Mouse (Mus musculus): ENCODE data around the gene H3f3b.
A peak's percentile ranks its signal among the peaks of the same experiment; 100 is the strongest.

H3f3b gene

DNA sequence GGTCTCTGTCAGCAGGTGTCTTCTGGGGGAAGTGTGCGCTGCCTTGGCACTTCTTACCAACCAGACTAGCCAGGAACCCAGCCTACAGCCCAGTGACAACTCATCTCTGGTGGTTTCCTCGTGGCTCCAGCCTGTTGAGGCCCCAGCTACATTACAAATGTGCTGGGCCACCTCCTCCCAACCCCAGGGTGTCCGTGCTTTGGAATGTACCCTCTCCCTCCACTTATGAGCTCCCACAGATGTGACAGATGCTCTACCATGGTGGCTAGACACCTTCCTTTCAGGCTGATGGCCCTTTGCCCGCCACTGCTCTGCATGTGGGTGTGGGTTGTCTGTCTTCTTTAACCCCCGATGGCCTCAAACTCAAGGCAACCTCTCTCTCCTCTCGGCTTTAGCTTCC is 26.0 kb downstream of the H3f3b start:
- DNase-seq (ENCODE audit: low spot score in 2 of 2): no peak

DNA sequence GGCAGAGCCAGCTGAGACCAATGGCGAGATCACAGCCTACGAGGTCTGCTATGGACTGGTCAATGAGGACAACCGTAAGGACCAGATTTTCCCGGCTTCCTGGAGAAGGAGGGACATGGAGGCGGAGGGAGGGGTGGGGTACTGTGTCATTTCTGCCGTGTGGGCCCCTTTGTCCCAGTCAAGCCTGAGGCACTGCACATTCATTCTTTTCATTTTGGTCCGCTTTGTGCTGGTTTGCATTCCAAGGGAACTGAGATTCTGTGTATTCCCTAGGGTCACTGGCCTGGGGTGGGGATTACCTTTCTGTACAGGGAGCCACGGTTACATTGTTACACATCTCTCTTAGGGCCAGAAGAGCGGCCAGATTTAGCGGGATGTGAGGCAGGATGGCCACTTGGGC is 27.2 kb downstream of the H3f3b start:
- DNase-seq (ENCODE audit: low spot score in 2 of 2): no peak

DNA sequence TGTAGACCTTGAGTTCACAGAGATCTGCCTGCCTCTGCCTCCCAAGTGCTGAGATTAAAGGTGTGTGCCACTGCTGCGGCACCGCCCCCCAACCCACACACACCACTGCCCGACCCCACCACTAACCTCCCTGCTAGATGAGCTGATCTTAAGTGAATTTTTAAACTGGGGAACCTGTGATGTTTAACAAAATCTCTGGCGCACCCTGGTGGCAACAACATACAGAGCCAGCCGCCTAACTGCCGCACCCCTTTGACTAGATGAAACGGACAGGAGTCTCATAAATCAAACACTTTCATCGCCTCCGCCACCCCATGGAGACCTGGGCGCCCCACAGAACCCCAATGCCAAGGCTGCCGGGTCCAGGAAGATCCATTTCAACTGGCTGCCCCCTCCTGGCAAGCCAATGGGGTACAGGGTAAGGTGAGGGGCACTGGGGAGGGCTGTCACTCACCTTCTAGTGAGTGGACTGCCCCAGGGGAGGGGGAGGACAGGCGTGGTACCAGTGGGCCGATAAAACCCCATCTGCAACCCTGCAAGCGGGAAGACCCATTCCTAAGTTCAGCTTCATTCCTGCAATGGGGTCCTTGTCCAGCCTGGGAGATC is 28.1 kb downstream of the H3f3b start:
- DNase-seq (ENCODE audit: low spot score in 2 of 2): peak; percentile 83

DNA sequence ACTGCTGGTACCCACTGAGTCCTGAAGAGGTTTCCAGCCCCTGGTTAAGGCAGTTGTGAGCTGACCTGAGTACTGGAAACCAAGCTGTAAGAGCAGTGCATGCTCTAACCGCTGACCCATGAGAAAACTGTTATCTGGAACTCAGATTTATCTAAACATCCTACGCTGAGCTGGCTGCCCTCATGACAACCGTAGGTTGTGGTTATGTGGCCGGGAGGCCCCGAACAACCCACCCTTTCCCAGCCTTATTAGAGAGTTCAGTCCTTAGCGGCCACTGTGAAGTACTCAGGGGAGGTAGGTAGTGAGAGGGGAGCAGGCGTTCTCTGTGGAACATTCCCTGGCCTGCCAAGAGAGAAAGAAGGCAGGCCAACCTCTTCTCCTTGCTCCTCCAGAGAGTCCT is 28.7 kb downstream of the H3f3b start:
- no peak for DNase-seq (ENCODE audit: low spot score in 2 of 2)

DNA sequence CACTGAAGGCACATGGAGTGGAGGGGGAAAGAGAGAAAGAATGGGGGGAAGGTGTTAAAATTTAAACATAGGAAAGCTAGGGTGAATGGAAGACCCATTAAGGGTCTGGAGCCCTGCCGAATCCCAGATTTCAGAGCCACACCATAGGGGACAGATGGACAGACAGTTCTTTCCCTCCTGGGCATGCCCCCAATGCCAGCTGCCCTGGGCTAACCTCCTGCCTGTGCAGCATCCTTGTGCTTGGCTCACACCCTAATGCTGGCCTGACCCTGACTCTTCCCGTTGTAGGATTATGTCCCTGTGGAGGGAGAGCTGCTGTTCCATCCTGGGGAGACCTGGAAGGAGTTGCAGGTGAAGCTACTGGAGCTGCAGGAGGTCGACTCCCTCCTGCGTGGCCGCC is 30.1 kb downstream of the H3f3b start:
- DNase-seq (ENCODE audit: low spot score in 2 of 2): no peak

DNA sequence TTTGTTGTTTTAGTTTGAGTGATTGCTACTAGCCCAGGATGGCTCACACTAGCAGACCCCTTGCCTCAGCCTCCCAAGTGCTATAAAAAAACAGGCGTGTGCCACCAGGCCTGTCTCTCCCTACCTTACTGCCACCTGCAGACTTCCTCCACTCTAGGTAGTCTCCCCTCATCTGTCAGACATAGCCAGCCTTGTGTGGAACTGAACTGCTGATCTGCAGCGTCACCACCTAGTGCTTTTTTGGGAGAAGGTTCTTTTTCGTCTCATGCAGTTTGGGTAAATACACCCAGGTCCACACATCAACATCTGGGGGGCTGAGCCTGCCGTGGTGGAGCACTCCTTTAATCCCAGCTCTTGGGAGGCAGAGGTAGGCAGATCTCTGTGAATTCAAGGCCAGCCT is 30.7 kb downstream of the H3f3b start:
- DNase-seq (ENCODE audit: low spot score in 2 of 2): no peak

DNA sequence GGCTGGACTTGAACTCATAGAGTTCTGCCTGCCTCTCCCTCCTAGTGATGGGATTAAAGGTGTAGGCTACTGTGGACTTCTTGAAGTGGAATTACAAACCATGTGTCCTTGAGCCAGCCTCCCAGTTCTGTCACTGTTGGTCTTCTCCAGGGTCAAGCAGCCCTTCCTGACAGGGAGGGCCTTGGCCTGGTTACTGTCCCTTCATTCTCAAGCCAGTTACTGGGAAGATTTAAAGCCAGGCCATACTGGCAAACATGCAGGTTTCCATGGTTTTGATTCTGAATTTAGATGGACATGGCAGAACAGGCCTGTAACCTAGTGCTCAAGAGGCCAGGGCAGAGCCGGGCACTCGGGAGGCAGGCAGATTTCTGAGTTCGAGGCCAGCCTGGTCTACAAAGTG is 32.5 kb downstream of the H3f3b start:
- DNase-seq (ENCODE audit: low spot score in 2 of 2): no peak

DNA sequence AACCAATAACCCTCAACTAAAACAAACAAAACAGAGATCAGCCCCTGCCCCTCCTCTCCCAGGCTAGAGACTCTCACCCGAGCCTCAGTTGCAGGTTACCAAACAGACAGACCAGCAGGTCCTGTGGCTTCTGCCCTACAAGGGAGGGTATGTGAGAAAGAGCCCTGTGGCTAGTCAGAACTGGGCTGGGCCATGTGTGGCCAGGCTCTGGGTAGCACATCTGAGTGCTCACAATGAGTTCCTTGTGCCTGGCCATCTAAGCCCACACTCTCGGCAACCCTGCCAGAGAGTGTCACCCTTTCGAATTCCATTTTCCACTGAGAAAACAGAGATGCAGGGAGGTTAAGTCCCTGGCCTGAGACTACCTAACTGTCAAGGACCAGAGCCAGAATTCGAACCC is 35.7 kb downstream of the H3f3b start:
- no peak for DNase-seq (ENCODE audit: low spot score in 2 of 2)

DNA sequence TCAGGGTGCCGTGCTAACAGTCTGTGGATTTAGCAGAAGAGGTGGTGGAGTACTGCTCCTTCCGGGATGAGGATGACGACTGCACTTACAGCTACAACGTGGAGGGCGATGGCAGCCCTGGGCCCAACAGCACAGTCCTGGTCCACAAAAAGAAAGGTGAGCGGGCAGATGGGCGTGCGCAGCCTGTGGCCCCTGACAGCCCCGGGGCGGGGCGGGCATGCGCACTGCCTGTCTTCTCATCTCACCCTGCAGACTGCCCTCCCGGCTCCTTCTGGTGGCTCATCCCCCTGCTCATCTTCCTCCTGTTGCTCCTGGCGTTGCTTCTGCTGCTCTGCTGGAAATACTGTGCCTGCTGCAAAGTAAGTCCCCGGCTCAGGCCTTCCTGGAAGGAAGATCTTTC is 38.1 kb downstream of the H3f3b start:
- no peak for DNase-seq (ENCODE audit: low spot score in 2 of 2)

DNA sequence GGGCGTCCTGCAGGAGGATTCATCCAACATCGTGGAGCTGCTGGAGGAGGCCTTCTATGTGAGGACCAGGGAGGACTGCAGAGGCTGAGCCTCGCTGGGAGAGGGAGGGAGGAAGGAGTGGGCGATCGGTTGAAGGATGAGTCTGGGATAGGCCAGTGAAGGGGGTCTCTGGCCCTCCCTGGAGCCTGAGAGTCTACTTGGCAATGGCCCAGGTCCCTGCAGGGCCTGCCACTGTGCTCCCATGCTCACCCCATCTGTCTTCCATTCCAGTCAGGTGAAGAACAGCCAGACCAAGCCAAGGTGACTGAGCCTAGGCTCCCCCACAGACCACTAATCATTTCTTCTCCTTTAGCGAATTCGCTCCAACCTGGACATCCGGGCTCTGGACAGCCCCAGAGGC is 44.5 kb downstream of the H3f3b start:
- DNase-seq (ENCODE audit: low spot score in 2 of 2): no peak

DNA sequence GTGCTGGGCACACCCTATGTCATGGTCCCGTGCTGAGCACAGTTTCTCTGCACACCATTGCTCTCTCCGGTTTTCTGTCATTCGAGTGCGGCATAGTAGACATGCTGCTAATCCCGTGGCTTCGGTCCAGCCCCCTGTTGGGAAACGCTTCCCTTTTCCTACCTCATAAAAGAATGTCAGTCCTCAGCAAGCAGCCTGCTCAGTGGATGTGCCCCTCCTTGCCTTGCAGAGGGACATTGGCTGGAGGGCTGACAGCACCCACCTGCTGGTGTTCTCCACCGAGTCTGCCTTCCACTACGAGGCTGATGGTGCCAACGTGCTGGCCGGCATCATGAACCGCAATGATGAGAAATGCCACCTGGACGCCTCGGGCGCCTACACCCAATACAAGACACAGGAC is 45.3 kb downstream of the H3f3b start:
- DNase-seq (ENCODE audit: low spot score in 2 of 2): no peak

DNA sequence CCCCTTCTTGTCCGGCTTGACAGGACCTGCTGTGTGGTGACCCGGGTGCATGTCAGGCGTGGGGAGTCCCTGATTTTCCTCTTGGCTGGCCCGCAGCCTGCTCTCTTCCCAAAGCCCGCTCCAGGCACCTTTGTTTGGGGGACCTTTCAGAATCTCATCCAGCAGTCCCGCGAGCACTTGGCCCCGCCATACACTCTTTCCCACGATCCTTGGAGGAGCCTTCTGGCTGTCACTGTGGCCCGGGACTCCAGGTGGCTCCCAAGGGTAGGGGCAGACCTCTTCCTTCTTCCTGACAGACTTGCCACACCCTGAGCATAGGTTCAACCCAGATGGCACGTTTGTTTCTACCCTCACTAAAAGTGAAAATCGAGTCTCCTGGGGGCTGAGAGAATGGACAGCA is 52.2 kb downstream of the H3f3b start:
- DNase-seq (ENCODE audit: low spot score in 2 of 2): no peak

DNA sequence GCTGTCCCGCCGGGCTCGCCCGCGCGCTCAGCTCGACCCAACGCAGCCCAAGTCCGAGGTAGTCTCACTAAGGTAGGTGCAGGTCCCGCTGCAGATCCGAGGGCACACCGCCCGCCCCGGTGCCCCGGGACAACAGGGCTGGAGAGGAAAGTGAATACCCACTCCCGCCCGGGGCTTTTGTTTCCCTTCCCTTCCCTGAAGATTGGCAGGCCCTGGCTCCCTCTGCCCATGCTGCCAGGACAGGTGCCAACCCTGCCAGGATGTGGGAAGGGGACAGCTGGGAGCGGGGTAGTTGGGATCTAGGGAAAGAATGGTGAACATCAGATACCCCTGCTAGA is 52.7 kb downstream of the H3f3b start:
- DNase-seq (ENCODE audit: low spot score in 2 of 2): no peak

DNA sequence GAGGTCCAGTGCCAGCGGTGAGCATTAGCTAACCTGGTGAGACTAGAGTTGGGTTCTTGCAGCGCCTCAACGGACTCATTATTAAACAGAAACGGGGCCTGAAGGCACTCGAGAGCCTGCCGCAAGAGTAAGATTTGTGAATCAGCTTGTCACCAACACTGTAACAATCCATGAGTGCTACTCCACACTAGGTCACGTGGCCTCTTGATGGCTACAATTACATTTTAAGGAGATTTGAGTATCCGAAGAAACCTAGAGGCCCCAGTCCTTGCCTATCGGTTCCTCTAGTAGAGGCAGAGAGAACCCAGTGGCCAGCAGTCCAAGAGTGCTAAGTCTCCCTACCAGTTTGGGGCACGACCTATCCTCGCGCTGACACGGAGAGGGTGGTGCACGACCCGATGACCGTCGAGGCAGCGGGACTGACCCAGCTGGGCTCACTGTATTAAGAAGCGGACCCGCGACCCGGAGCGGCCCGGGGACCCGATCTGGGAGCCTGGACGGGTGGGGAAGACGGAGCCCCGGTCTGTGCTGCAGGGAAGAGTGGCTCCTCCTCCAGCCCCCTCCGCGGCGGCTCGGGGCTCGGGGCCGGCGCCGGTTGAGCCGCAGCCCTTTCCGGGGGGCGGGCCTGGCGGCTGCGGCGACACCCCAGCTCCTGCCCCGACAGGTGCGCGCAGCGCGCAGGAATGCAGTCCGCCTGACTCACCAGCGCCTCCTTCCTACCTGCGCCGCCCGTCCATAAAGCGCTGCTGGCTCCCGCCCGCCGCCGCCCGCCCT is 53.3 kb downstream of the H3f3b start, which contains the start of gene Itgb4:
Gene Itgb4 (plus strand): TSS at position 401 of the 774 bp plus-strand sequence.
- DNase-seq (ENCODE audit: low spot score in 2 of 2): no peak
